Mouse (Mus musculus): Measurements from ENCODE around the gene Greb1. TPM values are rescaled to one million over a fixed set of nuclear protein-coding genes. Genes with fewer than 3 reads are reported as not detected.
"Not testable (repeated sequence)": the region's sequence is repeated elsewhere in the genome, so short reads cannot be mapped to it uniquely, and the experiment has no call there.

The Greb1 gene
- polyA plus RNA-seq, 1 experiment from 2014 or later = 2.5 TPM

GRCm38 (mm10) chr12:16714616-16715015, 86.1 kb downstream of the Greb1 start:
- H3K9ac ChIP-seq (replicated peaks; ENCODE audit: low read length) = no peak overlapping the region
- no peak for ATAC-seq (ENCODE audit: low FRiP score, low TSS enrichment)
- WGBS = 95% methylated on average over 10 of the region's 10 CpGs
- H3K36me3 ChIP-seq (ENCODE audit: control insufficient read depth, insufficient read depth, low read length) = no peaks in the 10 kb centered on the region
- H3K27ac ChIP-seq (replicated peaks; ENCODE audit: low read depth, low read length) = no peak overlapping the region
- no peak for DNase-seq
- no peak overlapping the region for H3K4me2 ChIP-seq (ENCODE audit: low read length)
- no peaks in the 10 kb centered on the region for H3K27me3 ChIP-seq (ENCODE audit: control insufficient read depth, insufficient read depth, low read length)
- H3K9me3 ChIP-seq (ENCODE audit: control insufficient read depth, low read length) = no peaks in the 10 kb centered on the region
- no peaks in the 10 kb centered on the region for H3K4me1 ChIP-seq (ENCODE audit: control insufficient read depth, insufficient read depth, low read length)
- H3K4me3 ChIP-seq (replicated peaks; ENCODE audit: low read depth, low read length) = no peak overlapping the region

- Histone ChIP-seq H3K27me3 (ENCODE audit: control insufficient read depth, insufficient read depth, low read length) (no peaks in the 10 kb centered on the region), H3K27ac (replicated peaks; ENCODE audit: low read depth, low read length) (no peak overlapping the region), H3K4me3 (replicated peaks; ENCODE audit: low read depth, low read length) (no peak overlapping the region), H3K9me3 (ENCODE audit: control insufficient read depth, low read length) (no peaks in the 10 kb centered on the region), H3K36me3 (ENCODE audit: control insufficient read depth, insufficient read depth, low read length) (0 out of 2 replicates have a peak, but pooled peaks cover 3% of the 10 kb centered on the region), H3K4me1 (ENCODE audit: control insufficient read depth, insufficient read depth, low read length) (no peaks in the 10 kb centered on the region), H3K4me2 (ENCODE audit: low read length) (no peak overlapping the region), H3K9ac (replicated peaks; ENCODE audit: low read length) (no peak overlapping the region)
- 95% methylated on average over 1 of the region's 1 CpGs for WGBS
- no peak for ATAC-seq (ENCODE audit: low FRiP score, low TSS enrichment)
- no peak for DNase-seq
Observed at GRCm38 (mm10) chr12:16698691-16699090, 102.0 kb downstream of the Greb1 start.

- H3K27ac ChIP-seq (replicated peaks; ENCODE audit: low read depth, low read length) = no peak overlapping the region
- ATAC-seq (ENCODE audit: low FRiP score, low TSS enrichment) = no peak
Observed at GRCm38 (mm10) chr12:16696146-16696545, 104.5 kb downstream of the Greb1 start.

GRCm38 (mm10) chr12:16695252-16695651, 105.4 kb downstream of the Greb1 start:
- not testable (repeated sequence) for H3K36me3 ChIP-seq (ENCODE audit: control insufficient read depth, insufficient read depth, low read length); ATAC-seq (ENCODE audit: low FRiP score, low TSS enrichment); H3K9ac ChIP-seq (replicated peaks; ENCODE audit: low read length); H3K4me3 ChIP-seq (replicated peaks; ENCODE audit: low read depth, low read length); H3K27ac ChIP-seq (replicated peaks; ENCODE audit: low read depth, low read length); H3K9me3 ChIP-seq (ENCODE audit: control insufficient read depth, low read length); H3K4me1 ChIP-seq (ENCODE audit: control insufficient read depth, insufficient read depth, low read length); H3K4me2 ChIP-seq (ENCODE audit: low read length); DNase-seq; H3K27me3 ChIP-seq (ENCODE audit: control insufficient read depth, insufficient read depth, low read length)
- WGBS = 98% methylated on average over 7 of the region's 8 CpGs

More at GRCm38 (mm10) chr12:16696146-16696545, 104.5 kb downstream of the Greb1 start:
- Histone ChIP-seq H3K36me3 (ENCODE audit: control insufficient read depth, insufficient read depth, low read length) (no peaks in the 10 kb centered on the region), H3K27me3 (ENCODE audit: control insufficient read depth, insufficient read depth, low read length) (no peaks in the 10 kb centered on the region), H3K9ac (replicated peaks; ENCODE audit: low read length) (no peak overlapping the region), H3K4me1 (ENCODE audit: control insufficient read depth, insufficient read depth, low read length) (no peaks in the 10 kb centered on the region), H3K4me3 (replicated peaks; ENCODE audit: low read depth, low read length) (no peak overlapping the region), H3K4me2 (ENCODE audit: low read length) (no peak overlapping the region), H3K9me3 (ENCODE audit: control insufficient read depth, low read length) (no peaks in the 10 kb centered on the region)
- DNase-seq = no peak
- 92% methylated on average over 13 of the region's 13 CpGs for WGBS

- WGBS = 74% methylated on average over 5 of the region's 5 CpGs
- no peaks in the 10 kb centered on the region for H3K9me3 ChIP-seq (ENCODE audit: control insufficient read depth, low read length)
Observed at GRCm38 (mm10) chr12:16694783-16695182, 105.9 kb downstream of the Greb1 start.

GRCm38 (mm10) chr12:16690631-16691030, 110.1 kb downstream of the Greb1 start:
- H3K27me3 ChIP-seq (ENCODE audit: control insufficient read depth, insufficient read depth, low read length) = no peaks in the 10 kb centered on the region
- WGBS = 95% methylated on average over 9 of the region's 9 CpGs
- no peak overlapping the region for H3K4me3 ChIP-seq (replicated peaks; ENCODE audit: low read depth, low read length)
- ATAC-seq (ENCODE audit: low FRiP score, low TSS enrichment) = no peak
- no peak for DNase-seq
- H3K9ac ChIP-seq (replicated peaks; ENCODE audit: low read length) = no peak overlapping the region
- H3K27ac ChIP-seq (replicated peaks; ENCODE audit: low read depth, low read length) = no peak overlapping the region
- no peak overlapping the region for H3K4me2 ChIP-seq (ENCODE audit: low read length)
- no peaks in the 10 kb centered on the region for H3K9me3 ChIP-seq (ENCODE audit: control insufficient read depth, low read length)
- peaks cover 10% of the 10 kb centered on the region; the same call in 1 of the 2 replicates for H3K36me3 ChIP-seq (ENCODE audit: control insufficient read depth, insufficient read depth, low read length)
- no peaks in the 10 kb centered on the region for H3K4me1 ChIP-seq (ENCODE audit: control insufficient read depth, insufficient read depth, low read length)

More at GRCm38 (mm10) chr12:16694783-16695182, 105.9 kb downstream of the Greb1 start:
- Histone ChIP-seq H3K36me3 (ENCODE audit: control insufficient read depth, insufficient read depth, low read length) (0 out of 2 replicates have a peak, but pooled peaks cover 3% of the 10 kb centered on the region), H3K4me3 (replicated peaks; ENCODE audit: low read depth, low read length) (no peak overlapping the region), H3K4me1 (ENCODE audit: control insufficient read depth, insufficient read depth, low read length) (no peaks in the 10 kb centered on the region), H3K4me2 (ENCODE audit: low read length) (no peak overlapping the region), H3K27me3 (ENCODE audit: control insufficient read depth, insufficient read depth, low read length) (no peaks in the 10 kb centered on the region), H3K27ac (replicated peaks; ENCODE audit: low read depth, low read length) (no peak overlapping the region), H3K9ac (replicated peaks; ENCODE audit: low read length) (no peak overlapping the region)
- DNase-seq = no peak
- ATAC-seq (ENCODE audit: low FRiP score, low TSS enrichment) = no peak

GRCm38 (mm10) chr12:16672246-16672645, 128.4 kb downstream of the Greb1 start:
- Histone ChIP-seq H3K27me3 (ENCODE audit: control insufficient read depth, insufficient read depth, low read length) (no peaks in the 10 kb centered on the region), H3K9ac (replicated peaks; ENCODE audit: low read length) (no peak overlapping the region), H3K9me3 (ENCODE audit: control insufficient read depth, low read length) (no peaks in the 10 kb centered on the region), H3K27ac (replicated peaks; ENCODE audit: low read depth, low read length) (no peak overlapping the region), H3K4me1 (ENCODE audit: control insufficient read depth, insufficient read depth, low read length) (no peaks in the 10 kb centered on the region), H3K4me3 (replicated peaks; ENCODE audit: low read depth, low read length) (no peak overlapping the region), H3K36me3 (ENCODE audit: control insufficient read depth, insufficient read depth, low read length) (peaks cover 4% of the 10 kb centered on the region; the same call in 1 of the 2 replicates), H3K4me2 (ENCODE audit: low read length) (no peak overlapping the region)
- 96% methylated on average over 10 of the region's 10 CpGs for WGBS
- no peak for ATAC-seq (ENCODE audit: low FRiP score, low TSS enrichment)
- no peak for DNase-seq

GRCm38 (mm10) chr12:16669176-16669575, 131.5 kb downstream of the Greb1 start:
- Histone ChIP-seq H3K4me3 (replicated peaks; ENCODE audit: low read depth, low read length) (no peak overlapping the region), H3K27ac (replicated peaks; ENCODE audit: low read depth, low read length) (no peak overlapping the region), H3K4me2 (ENCODE audit: low read length) (no peak overlapping the region), H3K9me3 (ENCODE audit: control insufficient read depth, low read length) (no peaks in the 10 kb centered on the region), H3K36me3 (ENCODE audit: control insufficient read depth, insufficient read depth, low read length) (0 out of 2 replicates have a peak, but pooled peaks cover 4% of the 10 kb centered on the region), H3K4me1 (ENCODE audit: control insufficient read depth, insufficient read depth, low read length) (no peaks in the 10 kb centered on the region), H3K27me3 (ENCODE audit: control insufficient read depth, insufficient read depth, low read length) (no peaks in the 10 kb centered on the region), H3K9ac (replicated peaks; ENCODE audit: low read length) (no peak overlapping the region)
- DNase-seq (peak; percentile 6), ATAC-seq (ENCODE audit: low FRiP score, low TSS enrichment) (no peak)
- WGBS = 58% methylated on average over 3 of the region's 3 CpGs

GRCm38 (mm10) chr12:16665022-16665421, 135.7 kb downstream of the Greb1 start:
- Histone ChIP-seq H3K4me2 (ENCODE audit: low read length) (no peak overlapping the region), H3K27me3 (ENCODE audit: control insufficient read depth, insufficient read depth, low read length) (no peaks in the 10 kb centered on the region), H3K4me3 (replicated peaks; ENCODE audit: low read depth, low read length) (no peak overlapping the region), H3K9me3 (ENCODE audit: control insufficient read depth, low read length) (no peaks in the 10 kb centered on the region), H3K27ac (replicated peaks; ENCODE audit: low read depth, low read length) (no peak overlapping the region), H3K4me1 (ENCODE audit: control insufficient read depth, insufficient read depth, low read length) (no peaks in the 10 kb centered on the region), H3K9ac (replicated peaks; ENCODE audit: low read length) (no peak overlapping the region), H3K36me3 (ENCODE audit: control insufficient read depth, insufficient read depth, low read length) (no peaks in the 10 kb centered on the region)
- WGBS = 3% methylated on average over 2 of the region's 2 CpGs
- ATAC-seq (ENCODE audit: low FRiP score, low TSS enrichment) (no peak), DNase-seq (peak; percentile 21)
